Mouse (Mus musculus): Measurements from ENCODE around the gene Rnf126. TPM values are rescaled to one million over a fixed set of nuclear protein-coding genes. Genes with fewer than 3 reads are reported as not detected.
"Not testable (repeated sequence)": the region's sequence is repeated elsewhere in the genome, so short reads cannot be mapped to it uniquely, and the experiment has no call there.

The Rnf126 gene
- total RNA-seq, 2 experiments from 2014 or later = 85.0 to 88.3 TPM

DNA sequence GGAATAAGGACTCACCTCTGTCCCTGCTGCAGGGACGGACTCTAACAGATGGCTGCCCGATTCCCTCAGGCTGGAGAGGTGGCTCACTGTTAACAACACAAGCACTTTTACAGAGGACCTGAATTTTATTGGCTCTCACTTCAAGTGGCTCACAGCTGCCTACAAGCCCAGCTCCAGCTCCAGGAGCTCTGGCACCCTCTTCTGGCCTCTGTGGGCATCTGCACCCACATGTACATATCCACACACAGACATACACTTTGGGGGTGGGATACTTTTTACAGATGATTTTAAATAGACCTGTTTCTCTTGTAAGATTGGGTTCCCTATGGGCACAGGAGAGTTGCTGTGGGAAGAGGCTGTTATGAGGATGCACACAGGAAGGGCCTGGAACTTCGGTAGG lies 5.6 kb upstream of the Rnf126 start:
- TF ChIP-seq CTCF (conservative IDR thresholded peaks at IDR 0.05) = peak; percentile 50

DNA sequence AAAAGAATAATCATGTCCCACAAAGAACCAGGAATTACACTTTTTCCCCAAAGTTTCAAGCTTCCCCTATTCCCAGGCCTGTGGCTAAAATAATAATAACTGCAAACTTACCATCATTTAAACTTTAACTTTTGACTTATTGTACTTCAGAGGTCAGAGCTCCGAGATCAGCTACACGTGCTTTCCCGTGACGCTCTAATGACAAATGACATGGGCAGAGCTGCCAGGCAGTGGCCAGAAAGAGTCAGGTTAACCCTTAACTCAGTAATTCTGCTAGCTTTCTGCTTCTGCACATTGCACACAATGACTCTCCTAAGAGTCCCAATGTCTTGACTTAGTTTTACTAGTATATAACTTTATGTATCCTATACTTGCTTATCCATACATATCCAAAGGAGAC lies 2.6 kb upstream of the Rnf126 start:
- DNase-seq (ENCODE audit: low spot score in 2 of 2) = no peak
- H3K4me3 ChIP-seq = no peak overlapping the region
- no peak for TF ChIP-seq CTCF (conservative IDR thresholded peaks at IDR 0.05)
- no peak overlapping the region for H3K27ac ChIP-seq

More for the DNA sequence above, 5.6 kb upstream of the Rnf126 start:
- Histone ChIP-seq H3K4me3 (no peak overlapping the region), H3K27ac (no peak overlapping the region)
- no peak for DNase-seq (ENCODE audit: low spot score in 2 of 2)

DNA sequence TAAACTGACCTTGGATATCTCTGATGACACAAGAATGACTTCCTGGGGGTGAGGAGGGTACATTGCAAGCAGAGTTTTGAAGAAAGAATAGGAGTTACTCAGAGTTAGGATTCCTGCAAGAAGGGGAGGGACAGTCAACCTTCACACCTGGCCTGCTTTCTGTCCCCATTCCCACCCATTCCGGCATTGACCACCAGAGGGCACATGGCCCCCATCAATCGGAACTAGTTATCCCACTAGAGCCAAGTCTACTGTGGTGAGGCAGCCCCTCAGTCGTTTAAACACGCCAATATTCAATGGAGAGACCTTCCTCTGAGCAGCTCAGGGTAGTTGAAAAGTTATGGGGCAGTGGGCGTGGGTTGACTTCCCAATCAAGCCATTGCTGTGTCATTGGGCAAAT lies 1.6 kb upstream of the Rnf126 start:
- H3K27ac ChIP-seq = peak overlapping the region; percentile 97
- TF ChIP-seq CTCF (conservative IDR thresholded peaks at IDR 0.05) = peak; percentile 89
- H3K4me3 ChIP-seq = peak overlapping the region; percentile 94
- DNase-seq (ENCODE audit: low spot score in 2 of 2) = peak; percentile 65 to 81

DNA sequence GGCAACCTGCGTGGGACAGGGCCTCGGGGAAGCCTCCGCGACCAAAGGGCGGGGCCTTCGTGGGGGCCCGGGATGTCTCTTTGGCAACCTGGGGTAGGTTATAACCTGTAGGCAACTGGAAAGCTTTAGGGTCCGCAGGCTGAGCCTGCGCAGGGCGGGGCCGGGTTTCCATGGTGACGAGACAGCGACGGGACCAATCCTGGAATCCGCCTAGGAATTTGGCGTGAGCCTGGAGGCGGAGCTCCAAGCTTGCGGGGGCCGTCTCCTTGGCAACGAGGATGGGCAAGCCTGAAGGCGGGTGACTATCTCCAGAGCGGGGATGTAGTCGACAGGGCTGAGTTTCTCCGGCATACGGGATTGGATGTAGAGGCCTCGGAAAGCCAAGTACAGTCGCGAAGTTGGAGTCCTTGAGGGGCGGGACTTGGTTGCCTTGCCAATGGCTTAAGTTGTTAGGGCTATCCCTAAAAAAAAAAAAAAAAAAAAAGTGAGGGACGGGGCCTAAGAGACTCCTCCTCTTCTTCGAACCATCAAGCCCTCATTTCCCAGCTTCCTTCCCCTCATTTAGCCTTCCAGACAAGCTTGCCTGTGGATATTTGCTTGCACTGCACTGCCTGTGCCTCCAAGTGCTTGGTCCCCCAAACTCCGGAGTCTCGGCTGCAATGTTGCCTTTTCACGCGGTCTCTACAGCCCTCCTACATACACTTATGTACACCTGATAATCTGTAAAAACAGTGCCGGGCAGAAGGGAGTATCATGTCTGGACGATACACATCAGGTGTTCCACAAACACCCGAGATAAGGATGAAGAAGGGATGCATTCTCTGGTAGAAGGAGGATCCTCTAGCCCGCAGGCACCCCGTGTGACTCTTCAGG lies 856 bp upstream of the Rnf126 start:
- Histone ChIP-seq H3K27ac (peak overlapping the region; percentile 97), H3K4me3 (peak overlapping the region; percentile 94)
- DNase-seq (ENCODE audit: low spot score in 2 of 2) = peak; percentile 96 to 97
- no peak for TF ChIP-seq CTCF (conservative IDR thresholded peaks at IDR 0.05)

DNA sequence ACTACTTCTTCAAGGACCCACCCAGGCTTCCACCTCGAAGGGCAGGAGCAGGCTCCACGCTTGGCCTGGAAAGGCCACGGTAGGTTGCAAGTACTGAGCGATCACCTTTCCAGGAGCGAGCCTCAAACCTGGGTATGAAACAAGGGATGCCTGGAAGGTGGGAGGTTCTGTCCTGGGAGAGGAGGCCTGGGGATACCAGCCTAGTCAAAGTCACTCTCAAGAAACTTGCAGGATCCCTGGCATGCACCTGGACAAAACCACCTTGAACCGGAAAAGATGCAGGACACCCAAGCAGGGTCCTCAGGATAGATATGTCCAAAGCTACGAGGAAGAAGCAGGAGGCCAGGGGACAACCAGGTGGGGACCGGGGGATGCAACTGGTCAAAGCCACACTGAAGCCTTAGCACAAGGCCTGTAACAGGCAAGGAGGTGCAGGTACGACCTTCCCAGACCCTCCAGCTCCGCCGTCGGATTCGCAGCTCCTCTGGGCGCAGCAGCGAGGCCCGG lies 698 bp downstream of the Rnf126 start:
- Histone ChIP-seq H3K4me3 (peak overlapping the region; percentile 94), H3K27ac (peak overlapping the region; percentile 97)
- no peak for TF ChIP-seq CTCF (conservative IDR thresholded peaks at IDR 0.05)
- no peak for DNase-seq (ENCODE audit: low spot score in 2 of 2)

DNA sequence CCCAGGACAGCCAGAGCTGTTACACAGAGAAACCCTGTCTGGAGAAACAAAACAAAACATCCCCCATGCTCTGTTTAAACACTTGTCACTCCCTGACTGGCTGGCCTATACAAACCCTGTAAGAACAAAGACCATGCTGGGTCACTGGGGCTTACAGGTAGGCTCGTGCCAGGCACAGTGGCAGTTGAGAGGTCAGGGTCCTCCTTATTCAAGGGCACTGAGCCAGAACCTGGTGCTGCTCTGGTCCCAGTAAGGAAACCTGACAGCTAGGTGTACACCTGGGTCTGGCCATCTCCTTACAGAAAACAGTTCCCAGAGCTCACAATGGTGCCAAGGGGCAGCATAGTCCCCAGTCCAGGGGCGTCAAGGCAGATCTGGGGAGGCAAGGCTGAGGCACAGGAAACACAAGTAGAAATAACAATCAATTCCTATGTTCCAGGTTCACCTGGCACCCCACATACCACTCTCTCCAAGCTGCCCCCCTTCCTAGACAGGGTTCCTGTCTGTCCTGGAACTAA lies 1.5 kb downstream of the Rnf126 start:
- Histone ChIP-seq H3K27ac (no peak overlapping the region), H3K4me3 (peak overlapping the region; percentile 94)
- no peak for DNase-seq (ENCODE audit: low spot score in 2 of 2)
- TF ChIP-seq CTCF (conservative IDR thresholded peaks at IDR 0.05) = no peak

DNA sequence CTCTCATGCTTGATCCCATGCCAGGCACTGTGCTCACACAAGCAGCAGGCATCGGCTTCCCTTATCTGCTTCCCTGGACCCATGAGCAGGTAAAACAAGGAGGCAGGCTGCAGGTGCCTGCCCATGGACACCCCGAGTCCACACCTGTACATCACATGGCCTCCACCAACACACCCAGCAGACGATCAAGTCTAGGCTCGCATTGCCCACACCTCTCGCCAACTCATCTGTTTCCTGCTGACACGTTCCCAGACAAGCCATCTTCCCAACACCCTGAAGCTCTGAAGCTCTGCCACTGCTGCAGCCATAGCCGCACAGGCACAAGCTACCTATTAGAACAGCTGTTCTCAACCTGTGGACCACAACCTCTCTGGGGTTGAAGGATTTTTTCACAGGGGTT lies 2.5 kb downstream of the Rnf126 start:
- TF ChIP-seq CTCF (conservative IDR thresholded peaks at IDR 0.05) = no peak
- DNase-seq (ENCODE audit: low spot score in 2 of 2) = no peak
- H3K4me3 ChIP-seq = no peak overlapping the region
- no peak overlapping the region for H3K27ac ChIP-seq

DNA sequence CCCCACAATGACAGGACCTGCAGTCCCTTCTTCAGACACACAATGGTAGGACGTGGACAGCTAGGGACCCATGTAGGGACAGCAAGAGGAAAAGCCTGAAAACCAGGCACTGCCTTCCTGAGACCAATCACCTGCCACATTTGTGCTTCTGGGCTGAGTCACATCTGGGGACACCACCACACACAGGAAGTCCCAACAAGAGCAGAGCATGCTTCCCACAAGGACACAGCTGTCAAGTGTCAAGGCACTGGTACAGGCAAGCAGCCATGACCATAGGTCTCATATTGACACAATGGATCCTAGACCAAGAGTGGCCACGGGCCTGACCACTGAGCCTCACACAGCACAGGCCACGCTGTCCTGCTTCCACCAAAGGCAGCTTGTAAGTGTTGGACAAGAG lies 3.9 kb downstream of the Rnf126 start:
- no peak for TF ChIP-seq CTCF (conservative IDR thresholded peaks at IDR 0.05)
- DNase-seq (ENCODE audit: low spot score in 2 of 2) = no peak
- no peak overlapping the region for H3K4me3 ChIP-seq
- no peak overlapping the region for H3K27ac ChIP-seq

DNA sequence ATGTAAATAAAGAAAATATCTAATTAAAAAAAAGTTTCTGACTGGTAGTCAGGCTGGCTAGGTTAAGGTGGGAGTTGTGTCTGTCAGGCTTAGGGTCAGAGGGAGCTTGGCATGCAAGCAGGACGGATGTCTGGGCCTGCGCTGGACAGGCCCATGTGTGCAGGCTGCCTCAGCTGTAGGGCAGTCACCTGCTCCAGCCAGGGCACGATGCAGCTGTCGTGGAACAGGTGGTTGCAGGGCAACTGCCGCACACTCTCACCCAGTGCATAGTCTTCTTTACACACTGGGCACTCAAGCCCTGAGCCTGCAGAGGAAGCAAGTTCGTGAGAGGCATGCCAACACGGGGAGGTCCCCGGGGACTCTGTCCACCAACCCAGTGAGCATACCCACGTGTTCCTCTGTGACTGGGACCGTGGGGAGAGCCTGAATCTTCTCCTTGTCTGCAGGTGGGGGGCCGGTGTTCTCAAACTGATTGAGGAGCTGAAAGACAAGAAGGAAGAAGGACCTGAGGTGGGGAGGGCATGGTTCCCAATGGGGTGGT lies 6.1 kb downstream of the Rnf126 start:
- no peak overlapping the region for H3K27ac ChIP-seq

DNA sequence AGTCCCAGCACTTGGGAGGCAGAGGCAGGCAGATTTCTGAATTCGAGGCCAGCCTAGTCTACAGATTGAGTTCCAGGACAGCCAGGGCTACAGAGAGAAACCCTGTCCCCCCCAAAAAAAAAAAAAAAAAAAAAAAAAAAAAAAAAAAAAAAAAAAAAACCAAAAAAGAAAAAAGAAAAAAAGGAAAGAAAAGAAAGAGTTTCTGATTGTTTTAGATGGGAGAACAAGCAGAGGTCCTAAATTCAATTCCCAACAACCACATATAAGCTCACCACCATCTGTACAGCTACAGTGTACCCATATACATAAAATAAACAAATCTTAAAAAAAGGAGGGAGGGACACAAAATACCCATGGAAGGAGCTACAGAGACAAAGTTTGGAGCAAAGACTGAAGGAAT lies 7.1 kb downstream of the Rnf126 start:
- DNase-seq (ENCODE audit: low spot score in 2 of 2); H3K27ac ChIP-seq; H3K4me3 ChIP-seq: not testable (repeated sequence)

More for the DNA sequence above, 6.1 kb downstream of the Rnf126 start:
- TF ChIP-seq CTCF (conservative IDR thresholded peaks at IDR 0.05) = no peak
- no peak overlapping the region for H3K4me3 ChIP-seq
- DNase-seq (ENCODE audit: low spot score in 2 of 2) = no peak

DNA sequence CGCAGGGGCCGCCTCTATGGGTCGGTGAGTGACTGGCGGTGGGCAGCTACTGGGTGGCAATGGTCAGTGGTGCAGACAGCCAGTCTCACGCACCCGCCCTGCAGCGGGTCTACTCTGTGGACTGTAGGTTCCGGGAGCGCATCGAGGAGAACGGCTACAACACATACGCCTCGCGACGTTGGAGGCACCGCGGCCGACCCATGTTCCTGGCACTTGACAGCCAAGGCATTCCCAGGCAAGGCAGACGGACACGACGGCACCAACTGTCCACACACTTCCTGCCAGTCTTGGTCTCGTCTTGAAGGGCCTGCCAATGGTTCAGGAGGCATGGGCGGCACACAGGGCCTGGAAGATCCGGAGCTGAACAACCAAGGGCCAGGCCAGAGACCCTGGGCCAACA lies 10.1 kb downstream of the Rnf126 start:
- no peak overlapping the region for H3K27ac ChIP-seq
- no peak overlapping the region for H3K4me3 ChIP-seq
- no peak for DNase-seq (ENCODE audit: low spot score in 2 of 2)
- no peak for TF ChIP-seq CTCF (conservative IDR thresholded peaks at IDR 0.05)

DNA sequence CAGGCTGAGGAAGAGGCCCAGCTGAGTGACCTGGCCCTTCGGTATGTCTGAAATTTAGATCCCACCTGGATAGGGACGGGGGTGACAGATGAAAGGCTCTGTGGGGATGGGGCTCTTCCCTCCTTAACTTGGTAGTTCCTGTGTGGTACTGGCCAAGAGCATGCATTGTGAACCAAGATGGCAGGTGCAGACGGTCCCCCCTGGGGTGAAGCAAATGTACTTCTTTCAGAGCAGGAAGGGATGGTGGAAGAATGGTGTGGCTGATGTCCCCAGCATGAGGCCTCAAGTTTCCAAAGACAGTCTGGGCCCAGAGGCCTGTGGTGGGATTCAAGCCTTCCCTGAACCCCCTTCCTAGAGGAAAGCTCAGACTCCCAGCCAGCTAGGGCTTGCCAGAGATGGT lies 10.9 kb downstream of the Rnf126 start:
- Histone ChIP-seq H3K4me3 (no peak overlapping the region), H3K27ac (no peak overlapping the region)
- DNase-seq (ENCODE audit: low spot score in 2 of 2) = no peak
- TF ChIP-seq CTCF (conservative IDR thresholded peaks at IDR 0.05) = no peak

DNA sequence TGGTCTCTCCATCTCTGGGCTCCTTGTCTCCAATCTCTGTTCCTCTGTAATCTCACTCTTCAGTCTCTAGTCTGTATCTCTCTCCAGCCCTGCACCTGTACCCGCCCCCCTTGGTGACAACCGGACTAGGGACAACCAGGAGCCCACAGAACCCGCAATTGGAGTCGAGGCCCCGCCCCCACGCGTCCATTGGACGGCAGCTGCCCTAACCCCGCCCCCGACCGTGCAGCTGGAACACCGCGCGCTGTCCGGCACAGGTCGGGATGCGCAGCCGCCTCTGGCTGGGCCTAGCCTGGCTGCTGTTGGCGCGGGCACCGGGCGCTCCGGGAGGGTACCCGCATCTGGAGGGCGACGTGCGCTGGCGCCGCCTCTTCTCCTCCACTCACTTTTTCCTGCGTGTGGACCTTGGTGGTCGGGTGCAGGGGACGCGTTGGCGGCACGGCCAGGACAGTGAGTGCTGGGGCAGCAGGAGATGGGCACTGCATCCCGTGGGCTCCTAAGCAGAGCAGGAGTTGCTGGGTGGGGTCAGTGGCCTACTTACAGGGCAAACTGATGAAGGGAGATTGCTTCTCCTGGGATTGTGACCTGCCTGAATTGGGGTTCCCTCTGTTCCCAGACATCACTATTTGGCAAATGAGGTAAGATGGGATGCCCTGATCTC lies 11.8 kb downstream of the Rnf126 start, which contains the start of gene Fgf22:
Gene Fgf22 (plus strand): TSS at position 221 of the 661 bp plus-strand sequence.
- TF ChIP-seq CTCF (conservative IDR thresholded peaks at IDR 0.05) = no peak
- Histone ChIP-seq H3K4me3 (peak within 1 kb of the TSS; percentile 53), H3K27ac (peak within 1 kb of the TSS; percentile 21; the same call in 1 of the 2 replicates)
- peak; percentile 54 to 73 for DNase-seq (ENCODE audit: low spot score in 2 of 2)
